Mouse (Mus musculus): ENCODE data around the gene Il6st.

GRCm38 (mm10) chr13:112522896-112523295 is 59.0 kb downstream of the Il6st start:
- TF ChIP-seq CTCF (IDR thresholded peaks at IDR 0.05), result no peak
- TF ChIP-seq EP300 (IDR thresholded peaks at IDR 0.05; ENCODE audit: insufficient read depth, low read depth, low read length), result no peak
- TF ChIP-seq POLR2A (IDR thresholded peaks at IDR 0.05; ENCODE audit: insufficient read depth, low read depth, low read length), result no peak

All from heart, adult 2 months (tissue).